Mouse (Mus musculus) liver, embryonic 13.5 days (tissue): Measurements from ENCODE around the gene Adam4. TPM values are rescaled to one million over a fixed set of nuclear protein-coding genes. Genes with fewer than 3 reads are reported as not detected.
"Not testable (repeated sequence)": the region's sequence is repeated elsewhere in the genome, so short reads cannot be mapped to it uniquely, and the experiment has no call there.

Experiments used
- ATAC-seq: fragments of 200-750 bp; cut with Nextera tagmentation; 2 replicates; pipeline ENCODE4 v1.8.0; 2017; ENCODE audit warnings: low read depth, mild to moderate bottlenecking, moderate number of reproducible peaks, moderate library complexity
- DNase-seq: peaks from one replicate; pipeline ENCODE4 v3.0.0; 2022
- H3K27ac ChIP-seq: fragments of 300-500 bp; sonication (generic); 2 replicates; pipeline ENCODE4 v1.5.1; 2015; ENCODE audit warnings: moderate library complexity, mild to moderate bottlenecking, inconsistent platforms
- H3K27me3 ChIP-seq: fragments of 300-500 bp; sonication (generic); 2 replicates; pipeline ENCODE4 v1.6.1; 2015; ENCODE audit warnings: mild to moderate bottlenecking, inconsistent platforms
- H3K36me3 ChIP-seq: fragments of 300-500 bp; sonication (generic); 2 replicates; pipeline ENCODE4 v1.6.1; 2015; ENCODE audit warnings: mild to moderate bottlenecking, inconsistent platforms
- H3K4me1 ChIP-seq: fragments of 300-500 bp; sonication (generic); replicated peaks from 2 replicates; pipeline ENCODE4 v1.6.1; 2015; ENCODE audit warnings: inconsistent platforms
- H3K4me2 ChIP-seq: fragments of 300-500 bp; sonication (generic); 2 replicates; pipeline ENCODE4 v1.6.1; 2015; ENCODE audit warnings: inconsistent platforms, mild to moderate bottlenecking, moderate library complexity
- H3K4me3 ChIP-seq: fragments of 300-500 bp; sonication (generic); replicated peaks from 2 replicates; pipeline ENCODE4 v1.5.1; 2015; ENCODE audit warnings: mild to moderate bottlenecking, inconsistent platforms
- H3K9ac ChIP-seq: fragments of 300-500 bp; sonication (generic); 2 replicates; pipeline ENCODE4 v1.6.1; 2015; ENCODE audit warnings: mild to moderate bottlenecking, inconsistent platforms
- H3K9me3 ChIP-seq: fragments of 300-500 bp; sonication (generic); replicated peaks from 2 replicates; pipeline ENCODE4 v1.6.1; 2016; ENCODE audit warnings: inconsistent platforms
- WGBS: fragments of 180-500 bp; shearing (Covaris S2); methylation state at CpG from one replicate; pipeline ENCODE4 v1.1.7; 2015; ENCODE audit not compliant: insufficient replicate concordance; 5-methylcytosine and 5-hydroxymethylcytosine counted together
- polyA plus RNA-seq: library from polyadenylated mRNA; unstranded; fragments of >200 nt; fragmentation: Nextera tagmentation; extraction: Ambion mirVana; gene quantifications from 2 replicates; pipeline ENCODE4 v1.2.1, GENCODE M21; 2015

The Adam4 gene
- polyA plus RNA-seq, result 0.14 TPM in 2 replicates

GRCm38 (mm10) chr12:81421846-81422245 is at the start of gene Adam4:
Adam4 (minus strand) TSS chr12:81421946.
- no peak within 1 kb of the TSS for H3K4me2 ChIP-seq
- no peak for ATAC-seq
- no peaks in the 10 kb centered on the region for H3K27me3 ChIP-seq

GRCm38 (mm10) chr12:81459051-81459450 is 37.3 kb upstream of the Adam4 start:
- H3K4me1 ChIP-seq, H3K36me3 ChIP-seq, H3K4me3 ChIP-seq, DNase-seq, H3K27me3 ChIP-seq, H3K9ac ChIP-seq, ATAC-seq, H3K27ac ChIP-seq, H3K4me2 ChIP-seq: not testable (repeated sequence)
- H3K9me3 ChIP-seq, result peaks cover 10% of the 10 kb centered on the region; the same call in 1 of the 2 replicates
- 81% methylated on average over 7 of the region's 7 CpGs for WGBS

More at GRCm38 (mm10) chr12:81421846-81422245, at the start of gene Adam4:
- Histone ChIP-seq H3K27ac (no peak within 1 kb of the TSS), H3K9me3 (peaks cover 24% of the 10 kb centered on the region), H3K9ac (no peak within 1 kb of the TSS), H3K4me3 (no peak within 1 kb of the TSS), H3K4me1 (no peaks in the 10 kb centered on the region), H3K36me3 (peaks cover 24% of the 10 kb centered on the region)
- no peak for DNase-seq
- 83% methylated on average over 1 of the region's 1 CpGs for WGBS

GRCm38 (mm10) chr12:81438985-81439384 is 17.2 kb upstream of the Adam4 start:
- not testable (repeated sequence) for H3K27ac ChIP-seq, ATAC-seq, H3K4me3 ChIP-seq, DNase-seq, H3K36me3 ChIP-seq, H3K4me2 ChIP-seq, H3K27me3 ChIP-seq, H3K9me3 ChIP-seq, H3K9ac ChIP-seq, H3K4me1 ChIP-seq
- 83% methylated on average over 9 of the region's 9 CpGs for WGBS

- not testable (repeated sequence) for H3K27ac ChIP-seq, ATAC-seq, H3K27me3 ChIP-seq, H3K4me1 ChIP-seq, H3K4me3 ChIP-seq, DNase-seq, H3K9ac ChIP-seq, H3K4me2 ChIP-seq
- H3K9me3 ChIP-seq, result peaks cover 18% of the 10 kb centered on the region; the same call in 1 of the 2 replicates
- H3K36me3 ChIP-seq, result peaks cover 14% of the 10 kb centered on the region
- WGBS, result 81% methylated on average over 2 of the region's 2 CpGs
Observed at GRCm38 (mm10) chr12:81434778-81435177, 13.0 kb upstream of the Adam4 start.

GRCm38 (mm10) chr12:81413211-81413610 is 8.5 kb downstream of the Adam4 start:
- Histone ChIP-seq H3K27ac (no peak overlapping the region), H3K9ac (no peak overlapping the region), H3K27me3 (no peaks in the 10 kb centered on the region), H3K4me1 (no peaks in the 10 kb centered on the region), H3K4me2 (no peak overlapping the region), H3K36me3 (no peaks in the 10 kb centered on the region), H3K4me3 (no peak overlapping the region), H3K9me3 (no peaks in the 10 kb centered on the region)
- ATAC-seq (no peak), DNase-seq (no peak)
- WGBS, result 53% methylated on average over 3 of the region's 3 CpGs

- Histone ChIP-seq H3K27me3 (no peaks in the 10 kb centered on the region), H3K36me3 (no peaks in the 10 kb centered on the region), H3K4me1 (no peaks in the 10 kb centered on the region), H3K9me3 (no peaks in the 10 kb centered on the region), H3K4me3 (no peak overlapping the region), H3K27ac (no peak overlapping the region), H3K4me2 (no peak overlapping the region), H3K9ac (no peak overlapping the region)
- WGBS, result 83% methylated on average over 3 of the region's 3 CpGs
- no peak for ATAC-seq
- no peak for DNase-seq
Observed at GRCm38 (mm10) chr12:81408966-81409365, 12.8 kb downstream of the Adam4 start.

GRCm38 (mm10) chr12:81402187-81402586 is 19.6 kb downstream of the Adam4 start:
- peak; percentile 2 for DNase-seq
- Histone ChIP-seq H3K9me3 (no peaks in the 10 kb centered on the region), H3K9ac (no peak overlapping the region), H3K4me2 (no peak overlapping the region), H3K4me3 (no peak overlapping the region), H3K36me3 (no peaks in the 10 kb centered on the region), H3K27me3 (no peaks in the 10 kb centered on the region), H3K4me1 (no peaks in the 10 kb centered on the region), H3K27ac (no peak overlapping the region)
- no peak for ATAC-seq
- WGBS, result 15% methylated on average over 1 of the region's 1 CpGs

- H3K4me3 ChIP-seq, H3K9me3 ChIP-seq, H3K36me3 ChIP-seq, H3K4me2 ChIP-seq, H3K4me1 ChIP-seq, H3K9ac ChIP-seq, ATAC-seq, H3K27me3 ChIP-seq, DNase-seq, H3K27ac ChIP-seq: not testable (repeated sequence)
- WGBS, result 73% methylated on average over 1 of the region's 1 CpGs
Observed at GRCm38 (mm10) chr12:81379364-81379763, 42.4 kb downstream of the Adam4 start, which contains the start of gene Gm4787. Gm4787 (minus strand) TSS chr12:81379464.

Other genes starting within 250 kb of the Adam4 start
- 0.06 and 0.08 TPM in 2 replicates for gene Slc8a3, start 88.8 kb downstream of the Adam4 start, polyA plus RNA-seq
- 0.06 and 0.07 TPM in 2 replicates for gene Gm4787, start 42.5 kb downstream of the Adam4 start, polyA plus RNA-seq
- gene Cox16, start 63.2 kb upstream of the Adam4 start, polyA plus RNA-seq, result 91.0 and 95.5 TPM in 2 replicates
- gene Gm20498, start 111.0 kb upstream of the Adam4 start, polyA plus RNA-seq, result 13.2 and 15.8 TPM in 2 replicates
- 16.3 and 18.3 TPM in 2 replicates for gene Synj2bp, start 111.0 kb upstream of the Adam4 start, polyA plus RNA-seq
- gene Adam21, start 146.5 kb upstream of the Adam4 start, polyA plus RNA-seq, result not detected in 2 replicates
- gene Med6, start 173.1 kb upstream of the Adam4 start, polyA plus RNA-seq, result 43.2 and 46.9 TPM in 2 replicates
- gene Ttc9, start 209.3 kb upstream of the Adam4 start, polyA plus RNA-seq, result 0.02 and 0.05 TPM in 2 replicates